Mouse (Mus musculus) myocyte (in vitro differentiated cells): Measurements from ENCODE around the gene Dip2c. TPM values are rescaled to one million over a fixed set of nuclear protein-coding genes. Genes with fewer than 3 reads are reported as not detected.

Experiments
- H3K27me3 ChIP-seq: one replicate; pipeline ENCODE4 v1.6.1; 2011; ENCODE audit not compliant: control insufficient read depth, insufficient read depth, insufficient read length
- H3K36me3 ChIP-seq: one replicate; pipeline ENCODE4 v1.6.1; 2011; ENCODE audit not compliant: control insufficient read depth, insufficient read depth
- H3K4me2 ChIP-seq: one replicate; pipeline ENCODE4 v1.6.1; 2011; ENCODE audit warnings: low read depth, control low read depth
- H3K4me3 ChIP-seq: one replicate; pipeline ENCODE4 v1.5.1; 2011; ENCODE audit warnings: mild to moderate bottlenecking, control low read depth, moderate library complexity
- H3K79me2 ChIP-seq: one replicate; pipeline ENCODE4 v1.6.1; 2011; ENCODE audit not compliant: control insufficient read depth, insufficient read depth
- H3ac ChIP-seq: one replicate; pipeline ENCODE4 v1.6.1; 2011; ENCODE audit not compliant: control insufficient read depth, insufficient read length
- CEBPB ChIP-seq: IDR thresholded peaks from 2 replicates; pipeline ENCODE4 v1.6.1; 2011; ENCODE audit warnings: mild to moderate bottlenecking, moderate library complexity; ENCODE audit not compliant: poor library complexity, insufficient read depth, severe bottlenecking
- E2F4 ChIP-seq: IDR thresholded peaks from one replicate; pipeline ENCODE4 v1.6.1; 2011; ENCODE audit warnings: mild to moderate bottlenecking, control low read depth, moderate library complexity; ENCODE audit not compliant: insufficient read depth
- MAX ChIP-seq: IDR thresholded peaks from one replicate; pipeline ENCODE4 v1.6.1; 2011; ENCODE audit warnings: low read depth, mild to moderate bottlenecking, control low read depth
- MYOD1 ChIP-seq, 3 experiments: IDR thresholded peaks; one replicate each; pipeline ENCODE4 v1.6.1; 2011; ENCODE audit warnings: control low read depth in 2 of 3, low read depth in 2 of 3, mild to moderate bottlenecking in 2 of 3, moderate library complexity in 1 of 3; ENCODE audit not compliant: insufficient read length in 2 of 3, control insufficient read depth in 1 of 3
- MYOG ChIP-seq, 3 experiments: IDR thresholded peaks; one replicate each; pipeline ENCODE4 v1.6.1; 2011; ENCODE audit warnings: control low read depth in 2 of 3, low read depth in 2 of 3, mild to moderate bottlenecking in 2 of 3; ENCODE audit not compliant: insufficient read length in 2 of 3, control insufficient read depth in 1 of 3, insufficient read depth in 1 of 3
- POLR2A ChIP-seq: IDR thresholded peaks from one replicate; pipeline ENCODE4 v1.6.1; 2011; ENCODE audit warnings: low read depth, mild to moderate bottlenecking, control low read depth, moderate library complexity; ENCODE audit not compliant: insufficient read length
- POLR2AphosphoS2 ChIP-seq: IDR thresholded peaks from one replicate; pipeline ENCODE4 v1.6.1; 2011; ENCODE audit warnings: low read depth, control low read depth; ENCODE audit not compliant: insufficient read length
- REST ChIP-seq: IDR thresholded peaks from one replicate; pipeline ENCODE4 v1.6.1; 2011; ENCODE audit warnings: mild to moderate bottlenecking, control low read depth, moderate library complexity; ENCODE audit not compliant: insufficient read depth, insufficient read length
- SRF ChIP-seq: IDR thresholded peaks from one replicate; pipeline ENCODE4 v1.6.1; 2011; ENCODE audit warnings: low read depth; ENCODE audit not compliant: control insufficient read depth, insufficient read length
- TCF12 ChIP-seq: IDR thresholded peaks from one replicate; pipeline ENCODE4 v1.6.1; 2011; ENCODE audit warnings: mild to moderate bottlenecking, control low read depth; ENCODE audit not compliant: poor library complexity, insufficient read depth, severe bottlenecking
- TCF3 ChIP-seq: IDR thresholded peaks from one replicate; pipeline ENCODE4 v1.6.1; 2011; ENCODE audit warnings: low read depth, control low read depth; ENCODE audit not compliant: insufficient read length
- USF1 ChIP-seq: IDR thresholded peaks from one replicate; pipeline ENCODE4 v1.6.1; 2011; ENCODE audit warnings: low read depth, mild to moderate bottlenecking, control low read depth, moderate library complexity
- polyA plus RNA-seq: library from polyadenylated mRNA; unstranded; fragments of >200 nt; fragmentation: generic; extraction: Trizol; gene quantifications from one replicate; pipeline ENCODE4 v1.2.1, GENCODE M21; 2012; ENCODE audit warnings: missing spikeins

Gene Dip2c
- polyA plus RNA-seq, 1 experiment: 17.8 TPM

DNA sequence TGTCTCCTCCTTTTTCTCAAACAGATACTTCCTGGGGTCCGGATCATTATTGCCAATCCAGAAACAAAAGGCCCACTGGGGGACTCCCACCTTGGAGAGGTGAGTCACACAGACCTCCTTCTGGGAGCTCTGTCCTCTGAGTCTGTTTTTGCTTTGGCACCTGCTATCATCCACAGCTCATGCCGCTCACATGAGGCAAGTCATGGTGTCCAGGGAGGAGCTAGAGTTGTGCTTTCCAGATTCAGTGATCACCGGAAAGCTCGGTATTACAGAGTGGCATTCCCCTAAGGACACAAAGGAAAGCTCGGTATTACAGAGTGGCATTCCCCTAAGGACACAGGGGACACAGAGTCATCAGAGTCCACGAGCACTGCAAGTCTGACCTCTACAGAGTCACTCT lies 380.3 kb downstream of the Dip2c start:
- Histone ChIP-seq H3ac (no peak overlapping the region), H3K79me2 (no peaks in the 10 kb centered on the region), H3K27me3 (no peaks in the 10 kb centered on the region), H3K4me2 (no peak overlapping the region), H3K36me3 (peaks cover 34% of the 10 kb centered on the region), H3K4me3 (no peak overlapping the region)
- TF ChIP-seq CEBPB: no peak
- no peak for TF ChIP-seq POLR2AphosphoS2
- TF ChIP-seq REST: no peak
- TF ChIP-seq TCF3: no peak
- no peak for TF ChIP-seq POLR2A
- no peak for TF ChIP-seq E2F4
- no peak for TF ChIP-seq SRF
- TF ChIP-seq USF1: no peak
- no peak for TF ChIP-seq MYOD1 (IDR thresholded peaks at IDR 0.05; ENCODE audit: control insufficient read depth in 1 of 3, insufficient read length in 2 of 3, low read depth in 2 of 3)
- TF ChIP-seq MYOG (IDR thresholded peaks at IDR 0.05; ENCODE audit: control insufficient read depth in 1 of 3, insufficient read depth in 1 of 3, insufficient read length in 2 of 3, low read depth in 2 of 3): no peak
- no peak for TF ChIP-seq TCF12
- no peak for TF ChIP-seq MAX

GRCm38 (mm10) chr13:9660711-9661110 lies 384.4 kb downstream of the Dip2c start:
- H3K4me3 ChIP-seq: no peak overlapping the region
- peaks cover 55% of the 10 kb centered on the region for H3K36me3 ChIP-seq
- H3K79me2 ChIP-seq: no peaks in the 10 kb centered on the region
- no peak overlapping the region for H3K4me2 ChIP-seq
- H3K27me3 ChIP-seq: no peaks in the 10 kb centered on the region
- no peak for TF ChIP-seq MYOD1 (IDR thresholded peaks at IDR 0.05; ENCODE audit: control insufficient read depth in 1 of 3, insufficient read length in 2 of 3, low read depth in 2 of 3)
- no peak for TF ChIP-seq POLR2AphosphoS2
- no peak overlapping the region for H3ac ChIP-seq

DNA sequence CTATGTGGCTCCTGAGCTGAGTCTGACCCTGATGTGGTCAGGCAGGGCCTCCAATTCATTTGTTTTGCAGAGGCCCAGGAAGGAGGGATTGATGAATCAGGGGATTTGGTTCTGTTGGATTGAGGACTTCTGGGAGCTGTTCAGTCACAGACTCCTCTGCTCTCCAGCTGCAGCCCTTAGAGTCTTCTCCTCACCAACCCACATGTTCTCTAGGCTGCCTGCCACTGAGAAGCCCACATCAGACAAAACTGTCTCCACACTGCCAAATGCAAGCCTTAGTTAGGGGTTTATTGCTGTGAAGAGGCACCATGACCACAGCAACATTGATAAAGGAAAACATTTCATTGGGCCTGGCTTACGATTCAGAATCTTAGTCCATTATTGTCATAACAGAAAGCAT lies 387.3 kb downstream of the Dip2c start:
- Histone ChIP-seq H3K27me3 (no peaks in the 10 kb centered on the region), H3K79me2 (no peaks in the 10 kb centered on the region), H3K36me3 (peaks cover 41% of the 10 kb centered on the region), H3ac (no peak overlapping the region), H3K4me2 (no peak overlapping the region), H3K4me3 (no peak overlapping the region)
- TF ChIP-seq MAX (no peak), CEBPB (no peak), POLR2AphosphoS2 (no peak), REST (no peak), TCF3 (no peak), TCF12 (no peak), MYOD1 (IDR thresholded peaks at IDR 0.05; ENCODE audit: control insufficient read depth in 1 of 3, insufficient read length in 2 of 3, low read depth in 2 of 3) (no peak), E2F4 (no peak), POLR2A (no peak), USF1 (no peak)

DNA sequence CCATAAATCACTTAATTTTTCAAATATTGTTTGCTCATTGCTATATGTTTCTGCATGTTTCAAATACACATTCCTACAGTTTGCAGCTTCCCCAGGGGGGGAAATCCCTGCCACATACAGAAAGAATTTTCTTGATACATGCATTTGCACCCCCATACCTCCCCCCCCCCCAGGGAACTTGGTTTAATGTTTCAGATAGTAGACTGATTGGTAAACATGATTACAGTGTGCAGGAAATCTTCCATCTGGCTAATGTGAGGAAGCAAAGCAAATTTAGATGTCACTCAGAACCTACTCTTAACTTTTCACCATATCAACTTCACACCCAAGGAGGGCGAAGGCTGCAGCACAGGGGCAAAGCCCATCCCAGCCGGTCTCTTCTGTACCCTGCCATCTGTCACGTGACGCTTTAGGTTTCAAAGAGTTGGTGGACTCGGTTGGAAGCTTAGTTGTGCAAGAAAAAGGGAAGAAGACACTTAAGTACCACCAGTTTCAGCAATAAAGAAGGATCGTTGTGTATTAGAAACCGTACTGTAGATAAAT lies 391.7 kb downstream of the Dip2c start:
- no peaks in the 10 kb centered on the region for H3K79me2 ChIP-seq
- no peak overlapping the region for H3K4me3 ChIP-seq
- H3K4me2 ChIP-seq: no peak overlapping the region
- TF ChIP-seq MAX (no peak), MYOD1 (IDR thresholded peaks at IDR 0.05; ENCODE audit: control insufficient read depth in 1 of 3, insufficient read length in 2 of 3, low read depth in 2 of 3) (no peak), SRF (no peak), POLR2A (no peak), REST (no peak), E2F4 (no peak), TCF3 (no peak), CEBPB (no peak)
- H3ac ChIP-seq: no peak overlapping the region
- no peaks in the 10 kb centered on the region for H3K27me3 ChIP-seq
- H3K36me3 ChIP-seq: peaks cover 25% of the 10 kb centered on the region

GRCm38 (mm10) chr13:9669246-9669645 lies 392.9 kb downstream of the Dip2c start:
- Histone ChIP-seq H3K36me3 (peaks cover 21% of the 10 kb centered on the region), H3K79me2 (no peaks in the 10 kb centered on the region), H3ac (no peak overlapping the region), H3K4me2 (no peak overlapping the region), H3K27me3 (no peaks in the 10 kb centered on the region), H3K4me3 (no peak overlapping the region)
- no peak for TF ChIP-seq E2F4
- TF ChIP-seq TCF12: no peak
- no peak for TF ChIP-seq MYOG (IDR thresholded peaks at IDR 0.05; ENCODE audit: control insufficient read depth in 1 of 3, insufficient read depth in 1 of 3, insufficient read length in 2 of 3, low read depth in 2 of 3)
- TF ChIP-seq TCF3: no peak
- TF ChIP-seq SRF: no peak
- TF ChIP-seq MYOD1 (IDR thresholded peaks at IDR 0.05; ENCODE audit: control insufficient read depth in 1 of 3, insufficient read length in 2 of 3, low read depth in 2 of 3): no peak
- no peak for TF ChIP-seq POLR2A
- TF ChIP-seq POLR2AphosphoS2: no peak
- no peak for TF ChIP-seq MAX
- no peak for TF ChIP-seq USF1
- no peak for TF ChIP-seq REST
- no peak for TF ChIP-seq CEBPB
